Mouse (Mus musculus): ENCODE data around the gene Wscd2.

Wscd2 gene

DNA sequence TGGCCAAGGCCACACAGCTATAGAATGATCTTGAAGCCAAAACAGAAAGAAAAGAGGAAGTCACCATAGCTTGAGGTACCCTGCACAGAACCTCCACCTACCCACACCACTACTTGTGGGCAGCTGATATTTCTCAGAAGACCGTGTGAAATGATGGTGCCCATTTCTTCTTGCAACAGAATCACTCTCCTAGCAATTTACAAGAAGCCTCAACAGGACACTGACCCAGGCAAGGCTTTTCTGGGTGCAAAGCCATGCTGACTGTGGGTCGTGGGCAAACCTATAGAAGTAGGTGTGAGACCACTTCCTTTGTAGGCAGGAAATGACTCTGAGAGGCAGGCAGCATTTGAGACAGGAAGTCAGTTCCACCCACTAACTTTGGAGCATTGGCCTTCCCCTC is 49.3 kb downstream of the Wscd2 start:
- no peak for DNase-seq (ENCODE audit: low spot score)

DNA sequence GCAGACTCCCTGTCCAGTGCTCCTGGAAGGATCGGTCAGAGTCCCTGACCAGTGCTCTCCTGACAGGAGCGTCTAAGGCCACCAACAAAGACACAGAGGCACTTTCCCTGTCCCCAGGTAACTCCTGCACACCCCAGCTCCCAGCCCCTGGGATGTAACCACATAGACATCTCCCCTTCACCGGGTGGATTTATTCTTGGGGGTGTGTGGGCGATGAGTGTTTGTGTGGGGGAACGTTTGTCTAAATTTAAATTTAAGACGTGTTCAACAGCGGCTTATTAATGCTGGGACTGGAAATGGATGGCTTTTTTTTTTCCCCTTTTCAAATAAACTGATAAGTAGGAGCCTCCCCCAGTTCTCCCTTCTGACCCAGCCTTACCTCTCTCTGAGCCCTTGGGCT is 49.7 kb downstream of the Wscd2 start:
- no peak for DNase-seq (ENCODE audit: low spot score)

- DNase-seq (ENCODE audit: low spot score): no peak
These were observed 51.1 kb downstream of the Wscd2 start for GRCm38 (mm10) chr5:113541196-113541595.

DNA sequence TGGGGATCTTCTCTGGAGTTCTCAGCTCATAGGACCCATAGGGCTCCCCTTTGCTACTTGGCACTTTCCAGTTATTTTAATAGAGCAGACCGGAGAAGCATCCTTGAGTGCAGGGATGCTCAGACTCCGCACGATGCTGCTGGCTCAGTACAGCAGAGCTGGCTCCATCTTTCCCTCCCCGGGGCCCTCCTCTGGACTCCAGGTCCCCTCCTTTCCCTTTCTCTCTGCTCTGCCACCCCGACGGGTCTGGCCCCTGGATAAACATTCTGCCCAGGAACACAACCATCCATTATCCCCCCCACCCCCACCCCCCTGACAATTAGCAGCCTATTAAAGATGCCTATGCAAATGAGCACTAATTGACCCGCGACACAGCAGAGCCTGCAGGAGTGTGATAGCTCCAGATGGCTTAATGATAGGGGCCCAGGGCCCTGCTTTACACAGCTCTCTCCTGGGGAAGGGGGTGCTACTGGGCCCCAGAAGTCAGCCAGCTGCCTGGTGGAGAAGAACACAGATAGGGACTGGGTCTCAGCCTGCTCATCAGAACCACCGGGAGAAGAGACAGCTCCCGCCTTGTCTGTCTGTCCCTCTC is 52.8 kb downstream of the Wscd2 start:
- DNase-seq (ENCODE audit: low spot score): no peak

DNA sequence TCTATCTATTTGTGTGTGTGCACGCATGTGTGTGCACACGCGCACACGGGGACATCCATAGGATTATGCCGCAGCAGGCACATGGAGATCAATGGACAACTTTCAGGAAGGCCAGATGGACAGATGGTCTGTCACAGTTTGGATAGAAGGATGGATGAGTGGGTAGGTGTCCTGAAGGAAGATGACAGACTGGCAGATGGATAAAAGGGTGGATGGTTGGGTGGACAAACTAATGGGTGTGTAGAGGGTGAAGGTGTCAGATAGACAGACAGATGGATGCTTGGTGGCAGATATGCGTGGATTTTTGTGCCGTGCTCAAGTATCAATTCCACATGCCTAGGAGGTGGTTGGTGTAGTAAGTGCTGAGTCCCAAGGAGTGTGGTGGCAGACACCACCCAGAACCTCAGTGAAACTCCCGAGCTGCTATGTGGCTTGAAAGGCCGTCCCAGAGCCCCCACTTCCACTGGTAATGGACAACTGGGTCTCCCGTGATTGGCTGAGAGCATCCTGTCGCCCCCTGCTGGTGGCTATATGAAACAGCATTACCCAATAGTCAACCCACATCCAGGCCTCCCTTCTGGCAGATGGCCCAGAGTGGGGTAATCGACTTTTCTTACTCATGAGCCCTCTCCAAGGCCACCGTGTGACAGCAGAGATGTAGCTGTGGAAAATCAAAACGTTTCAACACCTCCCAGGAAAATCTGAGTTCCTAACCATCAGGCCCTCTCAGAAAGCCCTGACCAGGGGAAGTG is 58.0 kb downstream of the Wscd2 start:
- no peak for DNase-seq (ENCODE audit: low spot score)

DNA sequence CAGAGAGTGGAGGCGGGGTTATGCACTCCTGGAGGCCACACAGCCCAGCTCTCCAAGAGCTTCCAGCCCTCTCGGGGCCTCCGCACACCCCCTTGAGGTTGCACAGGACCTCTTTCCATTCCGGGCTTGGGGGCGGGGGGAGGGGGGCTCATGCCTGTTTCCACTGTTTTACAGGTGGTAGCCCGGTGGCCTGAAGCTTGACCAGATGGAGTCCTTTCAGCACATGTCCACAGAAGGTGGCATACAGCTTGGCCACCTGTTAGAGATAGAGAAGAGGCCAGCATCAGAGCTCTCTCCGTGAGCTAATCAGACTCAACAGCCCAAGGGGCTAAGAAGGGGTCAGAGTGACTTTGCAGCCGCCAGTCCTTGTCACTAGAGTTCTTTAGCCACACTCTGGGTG is 60.1 kb downstream of the Wscd2 start:
- no peak for DNase-seq (ENCODE audit: low spot score)

DNA sequence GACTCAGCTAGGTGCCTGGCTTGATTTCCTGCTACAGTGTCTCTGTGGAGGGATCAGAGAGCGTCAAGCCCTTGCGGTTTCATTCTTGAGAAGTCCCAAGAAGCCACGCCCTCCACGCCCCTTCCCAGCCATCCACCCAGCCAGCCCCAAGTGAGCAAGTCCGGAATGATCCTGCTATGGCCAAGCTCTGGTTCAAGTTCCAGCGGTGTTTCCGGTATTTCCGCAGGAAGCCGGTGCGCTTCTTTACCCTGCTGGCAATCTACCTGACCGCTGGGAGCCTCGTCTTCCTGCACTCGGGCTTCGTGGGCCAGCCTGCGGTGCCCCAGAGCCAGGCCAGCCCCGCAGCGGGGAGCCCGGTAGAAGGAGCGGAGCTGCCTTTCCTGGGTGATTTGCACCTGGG is 60.6 kb downstream of the Wscd2 start:
- DNase-seq (ENCODE audit: low spot score): no peak

GRCm38 (mm10) chr5:113553402-113553897 is 63.3 kb downstream of the Wscd2 start:
- DNase-seq (ENCODE audit: low spot score): no peak

GRCm38 (mm10) chr5:113554095-113554494 is 64.0 kb downstream of the Wscd2 start:
- DNase-seq (ENCODE audit: low spot score): no peak

DNA sequence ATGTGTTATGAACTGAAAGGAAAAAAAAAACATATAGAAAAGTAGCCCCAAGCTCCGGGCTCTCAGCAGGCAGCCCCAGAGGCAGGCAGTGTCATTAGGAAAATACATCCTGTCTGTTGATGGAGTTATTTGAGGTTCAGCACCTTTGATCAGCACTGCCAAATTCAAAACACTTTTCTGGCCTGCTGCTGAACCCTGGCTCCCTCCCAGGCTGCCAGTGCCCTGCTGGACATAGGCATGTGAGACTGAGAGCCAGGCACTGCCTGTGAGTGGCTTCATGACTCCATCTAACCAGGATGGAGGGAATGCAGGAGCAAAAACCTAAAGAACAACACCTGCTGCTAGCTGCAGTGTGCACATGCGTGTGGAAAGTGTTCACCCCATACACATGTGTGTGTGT is 64.4 kb downstream of the Wscd2 start:
- DNase-seq (ENCODE audit: low spot score): no peak

DNA sequence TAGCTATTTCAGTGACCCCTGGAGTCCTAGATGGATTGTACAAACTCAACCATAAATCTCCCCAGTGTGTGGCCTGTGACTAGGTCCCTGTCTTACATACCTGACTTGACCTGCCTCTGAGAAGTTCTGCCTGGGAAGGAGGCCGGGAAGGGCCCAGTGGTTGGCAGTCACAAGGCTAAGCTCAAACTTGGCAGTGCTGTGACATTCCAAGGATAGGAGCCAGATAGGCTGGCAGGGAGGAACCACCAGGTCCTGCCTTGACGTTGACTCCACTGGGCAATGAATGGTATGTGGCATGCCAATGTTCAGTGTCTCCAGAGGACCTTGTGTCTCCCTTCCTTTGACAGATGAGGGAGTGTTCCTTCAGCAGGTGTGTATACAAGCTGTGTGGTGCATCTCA is 65.6 kb downstream of the Wscd2 start:
- DNase-seq (ENCODE audit: low spot score): no peak

GRCm38 (mm10) chr5:113558065-113558464 is 67.9 kb downstream of the Wscd2 start:
- DNase-seq (ENCODE audit: low spot score): no peak

DNA sequence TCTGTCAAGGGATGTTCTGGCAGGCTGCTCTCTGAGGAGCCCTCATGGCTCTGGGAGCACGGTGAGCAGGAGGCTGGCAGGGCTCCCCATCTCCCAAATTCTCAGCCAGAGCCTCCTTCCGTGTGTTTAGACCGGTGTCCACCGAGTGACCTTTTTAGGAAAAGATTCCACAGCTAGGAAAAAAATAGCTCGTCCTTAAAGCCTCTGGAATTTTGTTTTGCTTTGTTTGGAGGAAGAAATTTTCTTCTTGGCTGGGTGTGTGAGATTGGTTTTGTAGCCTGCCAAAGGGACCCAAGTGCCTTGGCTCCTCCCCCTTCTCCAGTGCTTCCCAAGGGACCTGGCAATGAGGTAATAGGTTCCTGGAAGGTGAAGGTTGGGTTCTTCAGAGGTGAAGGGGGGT is 69.5 kb downstream of the Wscd2 start:
- DNase-seq (ENCODE audit: low spot score): no peak

DNA sequence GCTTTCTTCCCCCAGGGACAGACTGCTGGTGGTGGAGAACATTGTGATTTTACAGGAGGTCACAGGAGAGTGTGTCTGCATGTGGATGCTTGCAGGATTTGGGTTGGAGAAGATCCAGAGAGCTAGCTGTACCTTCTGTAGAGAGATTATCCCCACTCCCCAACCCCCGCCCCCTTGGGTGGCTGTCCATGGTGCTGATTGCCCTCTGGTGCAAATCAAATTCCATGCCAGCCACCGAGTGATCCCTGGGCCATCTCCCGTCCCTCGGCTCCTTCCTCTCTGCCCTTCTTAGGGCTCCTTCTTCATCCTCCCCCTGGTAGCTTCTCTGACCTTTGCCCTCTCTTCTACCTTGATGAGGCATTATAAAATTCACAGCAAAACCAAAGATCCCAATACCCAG is 74.3 kb downstream of the Wscd2 start:
- DNase-seq (ENCODE audit: low spot score): no peak

GRCm38 (mm10) chr5:113565101-113565854 is 75.1 kb downstream of the Wscd2 start:
- no peak for DNase-seq (ENCODE audit: low spot score)

DNA sequence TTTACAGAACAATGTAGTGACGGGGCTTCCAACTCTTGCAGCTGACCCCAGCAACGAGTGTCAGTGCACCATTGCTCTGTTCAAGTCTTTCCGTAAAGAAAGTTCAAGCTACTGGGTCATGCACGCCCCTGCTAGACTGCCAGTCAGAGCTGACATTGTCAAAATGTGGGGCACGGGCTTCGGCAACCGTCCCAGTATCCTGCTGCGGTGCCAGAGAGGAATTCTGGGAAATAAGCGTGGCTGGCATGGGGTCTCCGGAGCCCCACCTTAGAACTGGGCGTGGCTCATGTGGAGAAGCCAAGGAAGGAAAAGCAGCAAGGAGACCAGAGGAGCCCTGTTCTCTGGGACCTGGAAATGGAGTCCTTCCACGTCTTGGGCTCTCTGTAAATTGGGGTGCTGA is 75.7 kb downstream of the Wscd2 start:
- no peak for DNase-seq (ENCODE audit: low spot score)

DNA sequence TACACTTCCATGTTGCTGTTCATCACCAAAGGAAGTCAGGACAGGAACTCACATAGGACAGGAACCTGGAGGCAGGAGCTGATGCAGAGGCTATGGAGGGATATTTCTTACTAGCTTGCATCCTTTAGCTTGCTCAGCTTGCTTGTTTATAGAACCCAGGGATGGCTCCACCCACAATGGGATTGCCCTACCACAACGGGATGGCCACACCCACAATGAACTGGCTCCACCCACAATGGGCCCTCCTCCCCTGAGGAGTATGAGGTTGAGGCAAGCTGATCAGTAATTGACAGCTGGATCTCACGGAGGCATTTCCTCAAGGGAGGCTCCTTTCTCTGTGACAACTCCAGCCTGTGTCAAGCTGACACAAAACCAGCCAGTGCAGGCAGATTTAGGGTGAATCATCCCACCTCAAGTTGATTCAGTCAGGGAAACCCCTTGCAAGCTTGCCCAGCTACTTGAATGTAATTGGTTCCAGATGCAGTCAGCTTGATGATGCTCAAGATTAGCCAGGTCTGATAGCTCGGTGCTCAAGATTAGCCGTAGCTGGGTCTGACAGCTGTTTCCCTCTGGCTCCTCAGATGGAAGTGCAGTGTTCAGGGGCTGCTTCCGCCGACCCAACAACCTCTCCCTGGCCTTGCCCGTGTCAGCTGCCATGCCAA is 80.1 kb downstream of the Wscd2 start:
- DNase-seq (ENCODE audit: low spot score): no peak

DNA sequence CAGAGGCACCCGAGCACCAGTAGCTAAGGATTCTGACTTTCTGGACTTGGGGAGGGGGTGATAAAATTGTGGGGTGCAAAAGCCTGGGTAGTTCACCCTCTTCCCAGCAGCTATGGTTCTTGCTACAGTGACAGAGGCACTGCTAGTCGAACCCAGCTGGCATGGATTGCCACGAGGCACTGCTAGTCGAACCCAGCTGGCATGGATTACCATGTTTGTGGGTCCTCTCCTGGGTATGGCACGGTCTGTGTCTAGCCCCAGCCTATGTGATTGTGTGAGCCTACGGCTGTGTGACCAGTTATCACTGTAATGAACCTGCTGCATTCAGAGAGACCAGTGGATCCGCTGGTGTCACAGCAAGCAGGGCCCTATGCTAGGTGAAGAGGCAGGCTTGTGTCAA is 87.4 kb downstream of the Wscd2 start:
- DNase-seq (ENCODE audit: low spot score): no peak

DNA sequence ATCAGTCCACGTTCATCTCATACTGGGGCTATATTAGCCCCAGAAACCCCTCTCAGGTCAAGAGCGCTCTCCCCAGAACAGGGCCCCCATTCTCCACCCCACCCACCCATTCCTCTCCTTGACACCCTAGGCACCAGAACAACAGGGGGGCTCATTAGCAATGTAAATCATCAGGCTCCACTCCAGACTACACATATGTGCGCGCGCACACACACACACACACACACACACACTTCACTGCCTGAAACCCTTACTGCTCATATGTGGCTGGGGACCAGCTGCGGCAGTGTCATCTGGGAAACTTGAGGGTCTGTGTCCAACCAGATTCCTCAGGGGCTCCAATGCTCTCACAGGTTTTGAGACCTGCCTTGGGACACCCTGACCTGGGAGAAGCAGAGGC is 88.3 kb downstream of the Wscd2 start:
- DNase-seq (ENCODE audit: low spot score): no peak

GRCm38 (mm10) chr5:113579128-113579527 is 89.0 kb downstream of the Wscd2 start:
- DNase-seq (ENCODE audit: low spot score): no peak

DNA sequence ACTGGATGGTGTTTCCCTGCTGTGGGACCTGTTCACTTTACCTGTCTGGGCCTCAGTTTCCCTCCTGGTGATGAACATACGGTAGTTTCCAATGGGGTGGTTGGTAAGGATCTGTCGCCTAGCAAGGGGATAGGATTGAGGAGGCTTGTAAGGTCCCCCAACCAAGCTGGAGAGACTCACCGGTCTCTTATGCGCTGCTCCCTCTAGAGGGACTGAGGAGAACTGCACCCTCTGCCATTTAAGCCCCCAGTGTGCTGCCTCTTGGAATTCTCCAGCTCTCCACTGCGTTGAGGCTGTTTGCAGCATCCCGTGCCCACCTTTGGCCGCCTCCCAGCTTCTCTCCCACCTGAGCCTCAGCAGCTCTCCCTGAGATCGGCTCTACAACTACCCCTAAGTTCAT is 90.1 kb downstream of the Wscd2 start:
- DNase-seq (ENCODE audit: low spot score): no peak

GRCm38 (mm10) chr5:113580801-113581200 is 90.7 kb downstream of the Wscd2 start:
- DNase-seq (ENCODE audit: low spot score): no peak
